Mouse (Mus musculus): Measurements from ENCODE around the gene Baiap2l2.

GRCm38 (mm10) chr15:79277728-79278127 lies 7.6 kb downstream of the Baiap2l2 start:
- TF ChIP-seq CTCF (IDR thresholded peaks at IDR 0.05; ENCODE audit: insufficient read depth, low read length), result no peak
- no peak for TF ChIP-seq POLR2A (IDR thresholded peaks at IDR 0.05; ENCODE audit: borderline replicate concordance, extremely low read depth, low read depth, low read length)
